Mouse (Mus musculus) colon, adult 2 months (tissue): ENCODE results near the gene Olfr1093. TPM values are rescaled to one million over a fixed set of nuclear protein-coding genes. Genes with fewer than 3 reads are reported as not detected.

Experiments used
- polyA plus RNA-seq: library from polyadenylated mRNA; depleted of rRNA; stranded (reverse); fragments of >200 nt; gene quantifications from 2 replicates; pipeline ENCODE4 v1.2.3, GENCODE M21; 2012; rRNA removed

Gene Olfr1093
- polyA plus RNA-seq = not detected in 2 replicates

GRCm38 (mm10) chr2:86782179-86782578 lies at the start of gene Olfr1093:
Gene Olfr1093, plus strand, starts transcription at chr2:86782479.

GRCm38 (mm10) chr2:86733601-86734000 lies 48.7 kb upstream of the Olfr1093 start, which contains the start of gene Olfr1089:
Gene Olfr1089, minus strand, starts transcription at chr2:86733701.

GRCm38 (mm10) chr2:86758893-86759292 lies 23.4 kb upstream of the Olfr1093 start, which contains the start of gene Olfr1090:
Gene Olfr1090, minus strand, starts transcription at chr2:86758993.

GRCm38 (mm10) chr2:86809918-86810317 lies 27.6 kb downstream of the Olfr1093 start, which contains the start of gene Olfr141:
Gene Olfr141, minus strand, starts transcription at chr2:86810018.

GRCm38 (mm10) chr2:86824363-86824762 lies 42.1 kb downstream of the Olfr1093 start, which contains the start of gene Olfr1094:
Gene Olfr1094, plus strand, starts transcription at chr2:86824663.

Other genes with a start within 250 kb of the Olfr1093 start
- not detected in 2 replicates for gene Olfr1079, start 240.0 kb upstream of the Olfr1093 start, polyA plus RNA-seq
- not detected in 2 replicates for gene Olfr1080, start 224.2 kb upstream of the Olfr1093 start, polyA plus RNA-seq
- gene Olfr1082, start 183.5 kb upstream of the Olfr1093 start, polyA plus RNA-seq = not detected in 2 replicates
- not detected in 2 replicates for gene Olfr1084, start 142.8 kb upstream of the Olfr1093 start, polyA plus RNA-seq
- not detected in 2 replicates for gene Olfr1085, start 120.5 kb upstream of the Olfr1093 start, polyA plus RNA-seq
- gene Olfr1086, start 102.4 kb upstream of the Olfr1093 start, polyA plus RNA-seq = not detected in 2 replicates
- gene Olfr1087, start 84.1 kb upstream of the Olfr1093 start, polyA plus RNA-seq = not detected in 2 replicates
- gene Olfr1089, start 48.8 kb upstream of the Olfr1093 start, polyA plus RNA-seq = not detected in 2 replicates
- gene Olfr1090, start 23.5 kb upstream of the Olfr1093 start, polyA plus RNA-seq = not detected in 2 replicates
- gene Olfr141, start 27.5 kb downstream of the Olfr1093 start, polyA plus RNA-seq = not detected in 2 replicates
- gene Olfr1094, start 42.2 kb downstream of the Olfr1093 start, polyA plus RNA-seq = not detected in 2 replicates
- gene Olfr1095, start 69.2 kb downstream of the Olfr1093 start, polyA plus RNA-seq = not detected in 2 replicates
- not detected in 2 replicates for gene Gm13723, start 92.3 kb downstream of the Olfr1093 start, polyA plus RNA-seq
- gene Olfr1097, start 109.7 kb downstream of the Olfr1093 start, polyA plus RNA-seq = not detected in 2 replicates
- not detected in 2 replicates for gene Olfr1098, start 142.1 kb downstream of the Olfr1093 start, polyA plus RNA-seq
- not detected in 2 replicates for gene Olfr1099, start 178.2 kb downstream of the Olfr1093 start, polyA plus RNA-seq
- not detected in 2 replicates for gene Olfr1100, start 197.5 kb downstream of the Olfr1093 start, polyA plus RNA-seq
- not detected in 2 replicates for gene Olfr1101, start 208.7 kb downstream of the Olfr1093 start, polyA plus RNA-seq
- not detected in 2 replicates for gene Olfr1102, start 215.9 kb downstream of the Olfr1093 start, polyA plus RNA-seq
- not detected in 2 replicates for gene Olfr1104, start 244.6 kb downstream of the Olfr1093 start, polyA plus RNA-seq